Mouse (Mus musculus) cortical plate, adult 2 months (tissue): ENCODE results near the gene Arhgap42.

ENCODE experiments used
- CTCF ChIP-seq: fragments of 200-500 bp; IDR thresholded peaks from 2 replicates; pipeline ENCODE4 v1.5.1; 2011; ENCODE audit warnings: mild to moderate bottlenecking, control low read depth, low read length; ENCODE audit not compliant: insufficient read depth; ENCODE audit errors: extremely low read depth
- POLR2A ChIP-seq: fragments of 200-500 bp; IDR thresholded peaks from 2 replicates; pipeline ENCODE4 v1.6.1; 2011; ENCODE audit warnings: mild to moderate bottlenecking, low read length, control low read depth; ENCODE audit not compliant: insufficient read depth; ENCODE audit errors: extremely low read depth

GRCm38 (mm10) chr9:9083441-9083840 lies 155.5 kb downstream of the Arhgap42 start:
- TF ChIP-seq POLR2A (no peak), CTCF (no peak)
